Mouse (Mus musculus): ENCODE data around the gene Fitm2.

DNA sequence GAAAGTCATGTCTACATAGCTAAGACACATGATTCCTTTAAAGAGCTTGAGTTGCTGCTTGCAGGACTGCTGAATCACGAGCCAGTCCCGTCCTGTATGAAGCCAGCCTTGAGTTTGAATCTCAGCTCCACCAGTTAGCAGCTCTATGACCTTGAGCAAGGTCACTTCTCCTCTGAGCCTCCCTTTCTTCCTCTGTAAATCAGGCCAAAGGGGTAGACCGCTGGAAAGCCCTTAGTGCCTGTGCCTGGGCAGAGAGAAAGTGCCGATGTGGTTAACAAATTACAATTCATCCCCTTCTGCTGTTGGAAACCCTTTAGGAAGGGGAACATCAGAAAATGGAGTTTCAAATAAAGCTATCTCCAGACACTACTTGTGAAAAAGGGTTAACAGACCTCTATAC is 34.6 kb downstream of the Fitm2 start:
- TF ChIP-seq CTCF (IDR thresholded peaks at IDR 0.05) (no peak), EP300 (IDR thresholded peaks at IDR 0.05; ENCODE audit: insufficient read depth, low read depth, low read length) (no peak)
